In the genomic region with DNA sequence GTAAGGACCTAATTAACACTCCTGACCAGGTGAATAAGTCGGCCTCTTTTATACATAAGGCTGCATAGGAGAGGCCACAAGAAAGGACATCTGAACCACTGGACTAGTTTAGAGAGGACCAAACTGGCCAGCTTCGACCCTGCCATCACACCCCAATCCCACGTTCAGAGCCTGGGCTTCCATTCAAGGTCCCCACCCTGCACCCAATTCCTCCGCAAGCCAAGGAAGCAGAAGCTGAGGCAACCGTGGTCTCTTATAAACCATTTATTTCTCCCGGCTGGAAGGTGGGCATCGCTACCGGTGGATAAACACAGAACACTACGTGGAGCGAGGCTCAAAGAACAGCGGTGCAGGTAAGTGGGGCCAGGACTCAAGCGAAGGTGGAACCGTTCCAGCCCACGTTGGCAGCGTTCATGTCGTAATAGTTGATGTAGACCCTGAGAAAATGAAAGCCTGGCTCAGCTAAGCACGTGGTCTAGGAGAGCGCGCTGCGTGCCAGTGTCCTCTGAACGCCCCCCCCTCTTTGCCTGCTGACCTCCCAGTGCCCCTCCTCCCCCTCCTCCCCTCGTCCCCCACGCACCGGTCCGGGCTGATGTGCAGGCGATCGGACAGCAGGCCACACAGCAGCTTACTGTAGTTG, we compare ENCODE assay signal across 8 mouse cellular contexts. TPM values are rescaled to one million over a fixed set of nuclear protein-coding genes. Genes with fewer than 3 reads are reported as not detected.
DNase-seq lines count a peak whose midpoint lies in the region; ATAC-seq lines count a peak whose summit lies in the region.

No protein-coding gene starts in this region.

- H3K4me3 ChIP-seq in heart, embryonic 11.5 days (ENCODE audit: low read depth, low read length) = peak overlapping the region; percentile 74
- peak overlapping the region; percentile 72 for H3K4me3 ChIP-seq in embryonic facial prominence, embryonic 11.5 days (ENCODE audit: low read depth, low read length)
- H3K4me3 ChIP-seq in hindbrain, embryonic 16.5 days (ENCODE audit: low read length) = peak overlapping the region; percentile 74
- peak overlapping the region; percentile 70 for H3K4me3 ChIP-seq in liver, embryonic 15.5 days (replicated peaks)
- peak overlapping the region; percentile 72 for H3K4me3 ChIP-seq in neural tube, embryonic 15.5 days (replicated peaks)

- DNase-seq in heart, adult 9 months (ENCODE audit: low spot score in 2 of 2) = no peak
- DNase-seq in MN1 (ENCODE audit: low spot score) = peak; percentile 62
- DNase-seq in embryonic facial prominence, embryonic 11.5 days (ENCODE audit: low spot score) = peak; percentile 77
- DNase-seq in urinary bladder, postnatal 36 days (ENCODE audit: low spot score in 2 of 2) = no peak

- peak overlapping the region; percentile 88 for H3K4me2 ChIP-seq in heart, embryonic 11.5 days
- H3K4me2 ChIP-seq in embryonic facial prominence, embryonic 11.5 days (ENCODE audit: low read depth, low read length) = peak overlapping the region; percentile 68
- H3K4me2 ChIP-seq in hindbrain, embryonic 16.5 days (ENCODE audit: low read length) = peak overlapping the region; percentile 62
- H3K4me2 ChIP-seq in liver, embryonic 15.5 days = peak overlapping the region; percentile 92
- H3K4me2 ChIP-seq in neural tube, embryonic 15.5 days = peak overlapping the region; percentile 72

- peak overlapping the region; percentile 94 for H3K9ac ChIP-seq in heart, embryonic 11.5 days (ENCODE audit: low read depth, low read length)
- H3K9ac ChIP-seq in embryonic facial prominence, embryonic 11.5 days (replicated peaks; ENCODE audit: low read length) = peak overlapping the region; percentile 83
- peak overlapping the region; percentile 88 for H3K9ac ChIP-seq in hindbrain, embryonic 16.5 days (ENCODE audit: low read depth, low read length)
- peak overlapping the region; percentile 71 for H3K9ac ChIP-seq in liver, embryonic 15.5 days
- peak overlapping the region; percentile 94 for H3K9ac ChIP-seq in neural tube, embryonic 15.5 days (replicated peaks)

- peaks cover 26% of the 10 kb centered on the region for H3K4me1 ChIP-seq in heart, embryonic 11.5 days (ENCODE audit: control insufficient read depth, insufficient read depth, low read length)
- H3K4me1 ChIP-seq in embryonic facial prominence, embryonic 11.5 days (ENCODE audit: control insufficient read depth, insufficient read depth, low read length) = no peaks in the 10 kb centered on the region; the same call in 1 of the 2 replicates
- H3K4me1 ChIP-seq in hindbrain, embryonic 16.5 days (ENCODE audit: control insufficient read depth, insufficient read depth, low read depth, low read length) = peaks cover 16% of the 10 kb centered on the region
- peaks cover 42% of the 10 kb centered on the region for H3K4me1 ChIP-seq in liver, embryonic 15.5 days (replicated peaks)
- peaks cover 30% of the 10 kb centered on the region for H3K4me1 ChIP-seq in neural tube, embryonic 15.5 days

- H3K9me3 ChIP-seq in heart, embryonic 11.5 days (replicated peaks; ENCODE audit: control insufficient read depth, low read length) = no peaks in the 10 kb centered on the region
- H3K9me3 ChIP-seq in embryonic facial prominence, embryonic 11.5 days (replicated peaks; ENCODE audit: control insufficient read depth, low read length) = no peaks in the 10 kb centered on the region
- H3K9me3 ChIP-seq in hindbrain, embryonic 16.5 days (ENCODE audit: control insufficient read depth, low read length) = no peaks in the 10 kb centered on the region
- H3K9me3 ChIP-seq in liver, embryonic 15.5 days (replicated peaks) = no peaks in the 10 kb centered on the region
- H3K9me3 ChIP-seq in neural tube, embryonic 15.5 days (replicated peaks) = no peaks in the 10 kb centered on the region

- 2% methylated on average over 26 of the region's 27 CpGs for WGBS in heart, embryonic 11.5 days (ENCODE audit: insufficient replicate concordance)
- WGBS in embryonic facial prominence, embryonic 11.5 days = 2% methylated on average over 26 of the region's 27 CpGs
- 3% methylated on average over 27 of the region's 27 CpGs for WGBS in hindbrain, embryonic 16.5 days
- WGBS in liver, embryonic 15.5 days (ENCODE audit: insufficient replicate concordance) = 2% methylated on average over 27 of the region's 27 CpGs
- WGBS in neural tube, embryonic 15.5 days = 2% methylated on average over 26 of the region's 27 CpGs

- H3K27ac ChIP-seq in heart, embryonic 11.5 days (ENCODE audit: low read depth, low read length) = peak overlapping the region; percentile 96; the same call in 1 of the 2 replicates
- H3K27ac ChIP-seq in embryonic facial prominence, embryonic 11.5 days (replicated peaks; ENCODE audit: low read depth, low read length) = peak overlapping the region; percentile 86; the same call in 1 of the 2 replicates
- H3K27ac ChIP-seq in hindbrain, embryonic 16.5 days (ENCODE audit: low read depth, low read length) = peak overlapping the region; percentile 94
- peak overlapping the region; percentile 85 for H3K27ac ChIP-seq in liver, embryonic 15.5 days (replicated peaks)
- H3K27ac ChIP-seq in neural tube, embryonic 15.5 days (replicated peaks) = peak overlapping the region; percentile 97

- peak; percentile 65 for ATAC-seq in heart, embryonic 11.5 days (replicated peaks; ENCODE audit: insufficient number of reproducible peaks, low FRiP score, low TSS enrichment)
- peak; percentile 64 for ATAC-seq in embryonic facial prominence, embryonic 11.5 days (replicated peaks; ENCODE audit: insufficient number of reproducible peaks, low FRiP score, low TSS enrichment, low read depth)
- peak; percentile 80 for ATAC-seq in hindbrain, embryonic 16.5 days
- ATAC-seq in liver, embryonic 15.5 days (ENCODE audit: insufficient read depth) = peak; percentile 40
- peak; percentile 84 for ATAC-seq in neural tube, embryonic 15.5 days (ENCODE audit: low FRiP score)

- peaks cover 7% of the 10 kb centered on the region for H3K36me3 ChIP-seq in heart, embryonic 11.5 days (ENCODE audit: control insufficient read depth, insufficient read depth, low read length)
- peaks cover 3% of the 10 kb centered on the region; the same call in 1 of the 2 replicates for H3K36me3 ChIP-seq in embryonic facial prominence, embryonic 11.5 days (replicated peaks; ENCODE audit: control insufficient read depth, insufficient read depth, low read depth, low read length)
- no peaks in the 10 kb centered on the region for H3K36me3 ChIP-seq in hindbrain, embryonic 16.5 days (ENCODE audit: control insufficient read depth, insufficient read depth, low read length)
- H3K36me3 ChIP-seq in liver, embryonic 15.5 days (replicated peaks) = peaks cover 13% of the 10 kb centered on the region
- peaks cover 8% of the 10 kb centered on the region; the same call in 1 of the 2 replicates for H3K36me3 ChIP-seq in neural tube, embryonic 15.5 days

- no peaks in the 10 kb centered on the region for H3K27me3 ChIP-seq in heart, embryonic 11.5 days (ENCODE audit: control insufficient read depth, insufficient read depth, low read length)
- no peaks in the 10 kb centered on the region for H3K27me3 ChIP-seq in embryonic facial prominence, embryonic 11.5 days (ENCODE audit: control insufficient read depth, insufficient read depth, low read length)
- no peaks in the 10 kb centered on the region for H3K27me3 ChIP-seq in hindbrain, embryonic 16.5 days (replicated peaks; ENCODE audit: control insufficient read depth, insufficient read depth, low read length)
- no peaks in the 10 kb centered on the region for H3K27me3 ChIP-seq in liver, embryonic 15.5 days
- H3K27me3 ChIP-seq in neural tube, embryonic 15.5 days (replicated peaks) = no peaks in the 10 kb centered on the region

RNA-seq across cellular contexts. Expression of gene Mif, which starts 0.8 kb away (rescaled TPM):
- 2,705 and 2,898 TPM in 2 replicates for polyA plus RNA-seq in heart, embryonic 11.5 days (2014; fragmentation: Nextera tagmentation; extraction: Ambion mirVana)
- polyA plus RNA-seq in embryonic facial prominence, embryonic 11.5 days (2014; fragmentation: Nextera tagmentation; extraction: Ambion mirVana) = 1,991 and 2,343 TPM in 2 replicates
- polyA plus RNA-seq in hindbrain, embryonic 16.5 days (2015; fragmentation: Nextera tagmentation; extraction: Ambion mirVana) = 1,592 and 1,680 TPM in 2 replicates
- polyA plus RNA-seq in liver, embryonic 15.5 days (2015; fragmentation: Nextera tagmentation; extraction: Ambion mirVana) = 755 and 825 TPM in 2 replicates
- polyA plus RNA-seq in neural tube, embryonic 15.5 days (2015; fragmentation: Nextera tagmentation; extraction: Ambion mirVana) = 1,840 and 1,880 TPM in 2 replicates

RNA-seq across cellular contexts. Expression of gene Gstt2, which starts 22.0 kb away (rescaled TPM):
- 8.7 and 8.8 TPM in 2 replicates for polyA plus RNA-seq in heart, embryonic 11.5 days (2014; fragmentation: Nextera tagmentation; extraction: Ambion mirVana)
- polyA plus RNA-seq in embryonic facial prominence, embryonic 11.5 days (2014; fragmentation: Nextera tagmentation; extraction: Ambion mirVana) = 8.8 and 12.7 TPM in 2 replicates
- 7.9 and 8.5 TPM in 2 replicates for polyA plus RNA-seq in hindbrain, embryonic 16.5 days (2015; fragmentation: Nextera tagmentation; extraction: Ambion mirVana)
- polyA plus RNA-seq in liver, embryonic 15.5 days (2015; fragmentation: Nextera tagmentation; extraction: Ambion mirVana) = 50.5 and 54.2 TPM in 2 replicates
- 6.3 and 16.2 TPM in 2 replicates for polyA plus RNA-seq in neural tube, embryonic 15.5 days (2015; fragmentation: Nextera tagmentation; extraction: Ambion mirVana)

RNA-seq across cellular contexts. Expression of gene Derl3, which starts 34.0 kb away (rescaled TPM):
- polyA plus RNA-seq in heart, embryonic 11.5 days (2014; fragmentation: Nextera tagmentation; extraction: Ambion mirVana) = 2.4 and 3.4 TPM in 2 replicates
- polyA plus RNA-seq in embryonic facial prominence, embryonic 11.5 days (2014; fragmentation: Nextera tagmentation; extraction: Ambion mirVana) = 2.3 and 3.7 TPM in 2 replicates
- polyA plus RNA-seq in hindbrain, embryonic 16.5 days (2015; fragmentation: Nextera tagmentation; extraction: Ambion mirVana) = 0.64 and 1.9 TPM in 2 replicates
- polyA plus RNA-seq in liver, embryonic 15.5 days (2015; fragmentation: Nextera tagmentation; extraction: Ambion mirVana) = 0.53 and 0.67 TPM in 2 replicates
- 1.2 and 1.9 TPM in 2 replicates for polyA plus RNA-seq in neural tube, embryonic 15.5 days (2015; fragmentation: Nextera tagmentation; extraction: Ambion mirVana)

RNA-seq across cellular contexts. Expression of gene Gstt4, which starts 36.9 kb away (rescaled TPM):
- polyA plus RNA-seq in heart, embryonic 11.5 days (2014; fragmentation: Nextera tagmentation; extraction: Ambion mirVana) = not detected in 2 replicates
- polyA plus RNA-seq in embryonic facial prominence, embryonic 11.5 days (2014; fragmentation: Nextera tagmentation; extraction: Ambion mirVana) = not detected in 2 replicates
- polyA plus RNA-seq in hindbrain, embryonic 16.5 days (2015; fragmentation: Nextera tagmentation; extraction: Ambion mirVana) = not detected in 2 replicates
- not detected in 2 replicates for polyA plus RNA-seq in liver, embryonic 15.5 days (2015; fragmentation: Nextera tagmentation; extraction: Ambion mirVana)
- polyA plus RNA-seq in neural tube, embryonic 15.5 days (2015; fragmentation: Nextera tagmentation; extraction: Ambion mirVana) = not detected in 2 replicates

Comparison
In these comparisons a context has a peak if more than half of its experiments do, and no peak if none do; other contexts are left out.
1. DNase-seq: peak in MN1 (single experiment) and embryonic facial prominence, embryonic 11.5 days (single experiment); none in heart, adult 9 months (0 of 2) and urinary bladder, postnatal 36 days (0 of 2).
2. Peak in every context shown above with its lines, with median percentiles within 50 percentile points of each other: ATAC-seq, H3K27ac ChIP-seq, H3K4me2 ChIP-seq, H3K4me3 ChIP-seq and H3K9ac ChIP-seq.